Mouse (Mus musculus): ENCODE data around the gene Chmp6.
A peak's percentile ranks its signal among the peaks of the same experiment; 100 is the strongest.

Chmp6 gene

DNA sequence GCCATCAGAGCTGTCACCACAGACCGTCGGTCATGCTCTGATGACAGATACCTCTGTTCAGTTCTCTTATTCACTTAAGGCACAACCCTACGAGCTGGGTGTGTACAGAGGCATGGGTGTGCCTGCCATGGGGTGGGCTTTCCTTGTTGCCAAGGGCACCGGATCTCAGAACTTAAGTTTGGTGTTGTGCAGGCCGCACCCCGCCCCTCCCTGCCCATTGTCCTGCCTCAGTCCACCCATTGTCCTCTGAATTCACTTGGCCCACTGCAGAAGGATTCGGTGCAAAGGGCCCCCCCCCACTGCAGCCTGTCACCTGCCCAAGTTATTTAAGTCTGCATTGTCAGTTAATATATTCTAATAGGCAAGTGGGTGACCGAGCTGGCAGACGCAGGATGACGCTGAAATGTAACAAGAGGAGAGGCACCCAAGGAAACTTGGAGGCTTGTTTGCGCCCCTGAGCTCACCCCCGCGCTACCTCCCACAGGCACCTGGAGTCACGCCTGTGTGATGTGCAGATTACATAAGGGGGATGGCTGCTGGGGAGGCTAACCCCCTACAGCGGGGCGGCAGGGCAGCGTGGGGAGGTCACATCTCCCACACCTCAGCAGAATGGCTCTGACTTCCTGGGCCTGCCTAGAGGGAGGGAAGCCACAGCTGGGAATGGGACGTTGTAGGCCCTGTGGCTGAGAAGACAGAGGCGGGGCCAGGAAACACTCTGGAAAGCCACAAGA lies 24.7 kb downstream of the Chmp6 start:
- DNase-seq, result peak; percentile 87

DNA sequence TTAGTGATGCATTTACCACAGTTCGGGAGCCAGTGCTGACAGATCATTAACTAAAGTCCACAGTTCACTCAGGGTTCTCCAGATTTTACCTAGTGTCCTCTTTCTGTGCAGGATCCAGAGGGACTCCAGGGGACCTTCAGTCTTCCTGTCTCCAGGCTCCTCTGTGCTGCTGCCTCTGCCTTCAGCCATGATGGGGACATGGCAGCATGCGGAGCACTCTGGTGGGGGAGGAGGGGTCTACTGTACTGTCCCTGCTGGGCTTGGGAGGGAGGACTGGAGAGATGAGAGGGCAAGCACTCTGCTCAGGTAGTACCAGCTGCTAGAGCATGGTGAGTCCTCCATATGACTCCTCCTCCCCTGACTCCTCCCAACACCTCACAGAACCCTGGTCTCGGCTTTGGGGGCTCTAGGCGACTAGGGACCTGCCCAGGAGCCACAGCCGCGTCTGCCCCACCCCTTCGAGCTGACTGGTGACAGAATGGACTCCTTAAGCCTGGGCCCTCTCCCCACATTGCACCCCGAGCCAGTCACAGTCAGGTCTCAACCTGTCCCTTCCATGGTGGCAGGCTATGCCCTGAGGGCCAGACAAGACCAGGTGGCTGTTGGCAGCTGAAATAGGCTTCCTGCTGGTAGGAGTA lies 26.0 kb downstream of the Chmp6 start:
- DNase-seq, result peak; percentile 90

DNA sequence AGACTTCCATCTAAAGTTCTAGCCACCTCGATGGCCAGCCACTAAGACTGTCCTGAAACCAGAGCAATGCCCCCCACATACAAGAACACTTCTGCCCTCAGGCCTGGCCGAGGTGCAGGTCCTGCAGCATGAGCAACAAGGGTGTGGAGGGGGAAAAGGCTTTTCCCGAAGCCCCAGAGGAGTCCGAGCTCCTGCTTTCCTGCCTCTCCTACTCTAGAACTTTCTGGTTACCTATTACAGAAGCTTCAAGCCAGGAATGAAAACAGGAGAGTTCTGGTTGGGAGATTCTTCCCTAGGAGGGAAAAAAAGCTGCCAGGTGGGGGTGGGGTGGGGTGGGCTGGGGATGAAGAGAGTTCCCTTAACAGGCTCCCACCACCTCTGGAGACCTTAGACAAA lies 26.5 kb downstream of the Chmp6 start:
- peak; percentile 71 for DNase-seq

DNA sequence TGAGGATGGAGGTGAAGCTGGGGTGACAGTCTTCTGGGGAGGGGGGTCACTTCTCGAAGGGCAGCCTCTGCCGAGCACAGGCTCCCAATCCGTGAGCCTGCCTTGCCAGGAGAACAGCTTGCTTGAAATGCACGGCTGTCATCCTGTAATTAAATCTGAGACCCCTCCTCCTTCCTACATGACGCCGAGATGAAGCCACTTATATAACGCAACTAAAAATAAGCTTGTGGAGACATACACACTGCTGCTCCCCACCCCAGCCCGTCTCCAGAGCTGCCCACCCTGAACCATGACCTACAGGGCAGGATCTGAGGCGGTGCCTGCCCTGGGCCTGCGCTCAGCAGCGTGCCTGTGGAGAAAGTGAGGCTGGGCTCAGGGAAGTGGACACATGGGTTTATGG lies 26.9 kb downstream of the Chmp6 start:
- peak; percentile 54 for DNase-seq

DNA sequence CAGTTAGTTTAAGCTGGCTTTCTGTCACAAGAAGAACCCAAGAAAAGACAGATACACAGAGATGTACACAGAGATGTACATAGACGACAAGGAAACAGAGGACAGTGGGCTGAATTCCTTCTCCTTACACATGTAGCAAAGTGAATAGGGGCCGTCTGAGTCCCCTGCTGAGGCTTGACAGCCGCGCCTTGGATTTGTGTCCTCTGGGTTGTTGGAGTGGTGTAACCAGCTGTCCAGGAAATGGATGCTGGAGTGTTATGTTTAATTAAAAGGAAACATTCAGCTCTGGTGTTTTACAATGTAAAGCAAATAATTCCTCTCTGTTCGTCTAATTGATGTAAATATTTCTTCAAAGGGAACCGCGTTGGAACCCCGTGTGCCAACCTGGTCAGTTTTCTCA lies 28.6 kb downstream of the Chmp6 start:
- DNase-seq, result no peak

DNA sequence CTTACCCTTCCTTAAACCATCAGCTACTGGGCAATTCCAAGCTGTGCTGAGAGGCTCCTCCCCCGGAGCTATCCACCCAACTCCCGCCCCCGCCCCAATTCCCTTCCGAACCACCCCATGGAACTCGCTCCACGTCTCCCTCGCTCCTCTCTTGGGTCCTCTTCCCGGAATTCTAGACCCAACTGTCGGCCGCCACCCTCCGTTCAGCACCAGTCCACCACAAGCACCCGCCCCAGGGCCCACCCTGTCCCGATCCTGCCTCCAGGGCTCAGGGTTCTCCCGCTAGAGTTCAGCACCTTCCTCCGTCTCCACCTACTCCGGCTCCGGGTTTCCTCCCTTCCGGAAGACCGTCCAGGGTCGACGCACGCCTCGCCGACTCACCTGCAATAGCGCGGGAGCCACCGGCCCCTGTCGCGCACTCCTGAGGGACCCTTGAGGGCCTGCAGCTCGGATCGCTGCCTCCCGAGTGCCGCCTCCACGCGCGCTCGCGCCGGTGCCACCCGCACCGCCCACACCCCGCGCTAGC lies 29.0 kb downstream of the Chmp6 start:
- peak; percentile 76 for DNase-seq

DNA sequence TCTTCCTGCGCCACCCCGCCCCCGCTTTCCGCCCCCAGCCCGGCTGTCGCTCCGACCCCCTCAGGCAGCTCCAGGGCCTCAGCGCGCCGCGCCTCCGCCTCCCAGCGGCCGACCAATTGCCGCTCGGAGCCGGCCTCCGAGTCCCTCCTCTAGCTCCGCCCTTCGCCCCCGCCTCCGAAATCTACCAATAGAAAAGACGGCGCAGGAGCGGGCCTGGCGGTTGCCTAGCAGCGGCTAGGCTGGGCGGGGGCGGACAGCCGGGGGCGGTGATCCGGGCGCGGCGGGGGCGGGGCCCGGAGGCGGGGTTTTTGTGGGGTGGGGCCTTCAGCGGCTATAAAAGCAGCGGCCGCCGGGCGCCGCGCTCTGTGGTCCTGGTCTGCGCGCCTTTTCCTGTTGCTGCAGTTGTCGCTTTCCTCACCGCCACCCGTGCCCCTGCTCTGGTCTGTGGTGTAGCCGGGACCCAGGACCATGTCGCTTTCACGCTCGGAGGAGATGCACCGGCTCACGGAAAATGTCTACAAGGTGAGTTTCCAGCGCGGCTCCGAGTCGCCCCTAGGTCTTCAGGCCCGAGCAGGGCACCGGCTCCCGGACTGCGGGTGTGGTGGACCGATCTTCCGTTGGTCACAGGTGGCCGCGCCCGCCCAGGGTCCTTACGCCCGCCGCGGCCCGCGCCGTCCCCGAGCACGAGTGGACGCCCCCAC lies 29.6 kb downstream of the Chmp6 start, which contains the start of gene Baiap2:
TSS of gene Baiap2 (plus strand) at position 37 of the 701 bp plus-strand sequence.
- DNase-seq, result peak; percentile 98

DNA sequence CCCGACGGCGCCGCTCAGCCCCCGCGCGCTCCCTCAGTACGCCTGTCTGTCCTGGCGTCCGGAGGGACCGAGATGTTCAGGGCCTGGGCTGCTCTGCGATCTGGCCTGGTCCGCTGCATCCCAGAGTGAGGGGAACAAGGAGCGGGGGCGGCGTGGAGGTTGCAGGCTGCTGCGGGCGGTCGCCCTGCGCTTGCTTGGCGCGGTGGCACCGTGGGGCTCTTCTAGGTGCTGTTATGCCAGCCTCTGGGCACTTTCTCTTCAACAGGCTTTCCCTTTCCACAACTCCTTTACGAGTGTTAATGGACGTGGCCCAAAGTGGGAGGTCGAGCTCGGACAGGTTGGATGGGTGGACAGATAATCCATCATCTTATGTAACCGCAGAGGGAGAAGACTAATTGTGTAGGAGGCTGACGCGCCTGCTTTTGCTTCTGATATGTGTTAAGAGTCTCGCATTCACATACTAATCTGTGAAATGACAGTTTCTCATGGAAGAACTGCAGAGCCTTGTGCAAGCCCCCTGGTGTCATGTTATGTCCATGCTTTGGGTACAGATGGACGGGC lies 30.3 kb downstream of the Chmp6 start:
- DNase-seq, result peak; percentile 60

DNA sequence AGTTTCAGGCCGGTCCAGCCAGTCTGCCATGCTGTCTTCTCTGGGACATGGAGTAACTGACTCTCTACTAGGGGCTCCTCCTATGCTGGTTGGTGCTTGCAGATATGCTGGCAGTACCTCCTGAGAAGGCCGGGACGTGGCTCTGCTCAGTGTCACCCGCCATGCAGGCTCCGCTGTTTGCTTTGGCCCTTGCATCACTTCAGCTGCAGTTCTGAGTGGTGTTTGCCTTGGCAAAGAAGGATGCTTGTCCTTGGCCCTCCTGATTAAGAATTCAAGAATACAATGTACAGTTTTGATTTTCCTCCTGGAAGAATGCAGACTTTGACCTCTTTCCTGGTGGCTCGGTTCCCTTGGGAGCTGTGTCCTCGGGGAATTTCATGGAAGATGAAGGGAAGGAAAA lies 32.1 kb downstream of the Chmp6 start:
- peak; percentile 66 for DNase-seq

DNA sequence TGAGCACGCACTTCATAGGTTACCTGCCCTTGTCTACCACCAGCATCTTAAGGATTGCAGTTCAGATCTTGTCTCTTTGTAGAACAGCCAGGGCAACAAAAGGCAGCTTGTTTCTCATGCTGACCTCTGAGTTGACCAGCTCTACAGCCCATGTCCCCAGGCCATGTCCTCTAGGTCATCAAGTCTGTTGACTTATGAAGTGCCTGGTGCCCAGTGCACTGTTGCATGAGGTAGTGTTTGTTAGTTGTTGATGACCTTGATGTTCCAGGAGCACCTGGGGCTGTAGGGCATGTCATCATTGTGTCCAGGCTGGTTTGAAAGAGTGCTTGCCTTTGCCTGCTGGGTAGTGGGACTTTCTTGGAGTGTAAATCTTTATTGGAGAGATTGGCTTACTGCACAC lies 34.2 kb downstream of the Chmp6 start:
- DNase-seq, result no peak

DNA sequence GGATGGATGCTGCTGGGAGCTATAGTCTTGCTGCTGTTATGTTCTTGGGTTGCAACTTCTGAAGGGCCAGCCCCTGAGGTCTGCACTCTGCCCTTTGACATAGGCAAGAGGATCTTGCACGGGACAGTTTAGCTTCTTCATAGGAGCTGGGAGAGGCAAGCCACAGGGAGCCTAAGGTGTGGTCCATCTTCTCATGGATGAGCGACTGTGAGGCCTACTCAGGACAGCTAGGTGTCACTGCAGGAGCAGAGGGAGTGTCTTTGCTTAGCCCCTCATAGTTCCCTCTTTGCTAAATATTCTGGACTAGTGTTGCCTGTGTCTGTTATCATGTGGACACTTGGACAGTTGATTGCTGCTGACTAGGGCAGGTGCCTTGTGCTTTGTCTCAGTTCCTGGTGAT lies 34.7 kb downstream of the Chmp6 start:
- no peak for DNase-seq

DNA sequence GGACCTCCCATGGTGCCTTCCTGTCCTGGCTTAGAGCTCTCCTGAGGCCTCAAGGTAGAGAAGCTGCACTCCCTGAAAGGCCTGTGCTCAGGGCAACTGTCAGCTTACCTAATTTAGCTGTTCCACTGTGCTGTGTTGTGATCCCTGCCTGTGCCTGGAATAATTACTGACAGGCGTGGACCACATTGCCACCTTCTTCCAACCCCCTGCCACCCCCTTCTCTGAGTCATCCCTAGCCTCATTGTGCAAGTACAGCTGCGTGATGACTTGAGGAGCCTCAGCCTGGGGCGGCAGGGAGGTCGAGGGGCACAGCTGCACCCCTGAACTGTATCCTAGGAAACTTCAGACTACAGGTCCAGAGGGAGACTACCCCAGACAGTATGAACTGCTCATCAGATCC lies 35.1 kb downstream of the Chmp6 start:
- no peak for DNase-seq

DNA sequence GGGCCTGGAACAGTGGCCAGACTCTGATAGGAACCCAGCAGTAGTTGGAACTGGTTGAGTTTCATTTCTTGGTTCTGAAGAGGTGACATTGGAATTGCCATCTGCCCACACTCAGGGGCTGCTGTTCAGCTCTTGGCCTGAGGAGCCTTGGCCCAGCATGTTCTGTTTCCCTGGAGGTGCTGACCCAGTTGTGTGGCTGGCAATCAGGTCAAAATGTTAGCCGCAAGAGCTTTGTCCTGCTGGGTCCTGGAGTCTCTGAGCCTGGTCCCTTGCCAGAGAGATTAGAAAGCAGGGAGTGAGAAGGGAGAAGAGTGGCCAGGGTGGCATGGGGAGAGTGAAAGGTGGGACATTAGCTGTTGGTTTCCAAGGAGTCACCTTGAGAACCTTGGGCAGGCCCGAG lies 35.6 kb downstream of the Chmp6 start:
- DNase-seq, result no peak

DNA sequence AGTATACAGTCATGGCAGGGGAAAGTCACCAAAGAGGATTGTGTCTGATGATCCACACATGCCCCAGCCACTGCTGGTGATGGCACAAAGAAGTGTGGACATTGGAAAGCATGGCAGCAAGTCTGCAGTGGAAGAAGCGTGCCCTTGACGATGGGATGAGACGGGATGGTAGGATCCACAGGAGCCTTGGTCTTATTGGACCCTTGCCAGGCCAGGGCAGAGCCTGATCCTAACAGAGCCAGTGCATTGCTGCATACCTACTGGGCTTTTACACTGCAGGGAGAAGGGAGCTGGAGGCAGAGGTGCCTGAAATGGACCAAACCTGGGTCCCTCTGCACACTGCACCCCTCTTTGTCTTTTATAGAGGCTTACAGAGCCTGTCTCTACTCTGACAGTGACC lies 37.3 kb downstream of the Chmp6 start:
- DNase-seq, result peak; percentile 29

DNA sequence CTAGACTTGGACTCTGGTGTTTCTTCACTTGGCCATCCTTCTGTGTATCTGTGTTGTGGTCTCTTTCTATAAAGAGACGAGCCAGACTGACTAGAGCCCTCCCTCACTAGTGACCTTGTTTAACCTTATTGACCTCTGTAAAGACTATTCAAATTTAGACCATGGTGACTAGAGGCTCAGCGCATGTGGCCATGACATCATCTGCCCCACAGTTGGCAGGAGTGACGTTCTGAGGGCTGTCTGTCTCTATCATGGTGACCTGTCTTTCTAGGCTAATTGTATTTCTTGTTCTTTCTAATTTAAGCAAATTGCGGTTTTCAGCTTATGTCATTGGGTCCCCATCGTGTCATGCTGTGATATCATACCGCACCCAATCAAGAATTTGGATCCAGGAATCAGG lies 38.1 kb downstream of the Chmp6 start:
- peak; percentile 4 for DNase-seq

DNA sequence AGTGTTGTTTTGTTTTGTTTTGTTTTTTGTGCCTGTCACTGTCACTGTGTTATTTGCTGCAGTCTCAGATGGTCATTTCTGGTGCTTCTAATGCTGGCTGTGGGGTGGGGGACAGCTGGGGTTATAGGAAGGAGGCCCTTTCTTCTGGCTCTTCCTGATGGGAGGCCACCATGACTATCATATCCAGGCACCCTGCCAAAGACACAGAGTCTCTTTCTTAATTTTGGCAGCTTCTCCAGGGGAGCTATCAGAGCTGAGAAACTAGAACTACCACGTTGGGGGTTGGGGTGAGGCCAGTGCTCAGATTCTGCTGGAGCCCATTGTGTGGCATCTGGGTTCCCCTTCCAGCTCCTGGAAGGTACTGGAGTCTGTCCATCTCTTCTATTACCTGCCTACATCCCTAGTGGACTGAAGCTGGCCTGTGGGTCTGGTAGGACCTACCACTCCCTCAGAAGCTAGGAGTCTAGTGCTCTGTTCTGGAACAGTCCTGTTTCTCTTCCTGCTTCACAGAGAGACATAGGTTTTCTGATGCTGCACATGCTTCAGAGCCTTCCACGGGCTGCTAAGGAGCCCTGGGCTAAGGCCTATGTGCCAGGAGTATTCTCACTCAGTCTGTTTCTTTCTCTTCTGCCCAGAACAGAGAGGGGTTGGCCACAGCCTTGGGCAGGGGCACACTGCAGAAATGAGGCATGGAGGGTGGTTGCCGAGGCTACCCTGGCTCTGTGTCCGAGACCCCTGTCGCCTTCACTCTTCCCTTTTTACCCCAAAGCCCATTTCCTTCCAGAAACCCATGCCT lies 39.4 kb downstream of the Chmp6 start:
- DNase-seq, result peak; percentile 76

DNA sequence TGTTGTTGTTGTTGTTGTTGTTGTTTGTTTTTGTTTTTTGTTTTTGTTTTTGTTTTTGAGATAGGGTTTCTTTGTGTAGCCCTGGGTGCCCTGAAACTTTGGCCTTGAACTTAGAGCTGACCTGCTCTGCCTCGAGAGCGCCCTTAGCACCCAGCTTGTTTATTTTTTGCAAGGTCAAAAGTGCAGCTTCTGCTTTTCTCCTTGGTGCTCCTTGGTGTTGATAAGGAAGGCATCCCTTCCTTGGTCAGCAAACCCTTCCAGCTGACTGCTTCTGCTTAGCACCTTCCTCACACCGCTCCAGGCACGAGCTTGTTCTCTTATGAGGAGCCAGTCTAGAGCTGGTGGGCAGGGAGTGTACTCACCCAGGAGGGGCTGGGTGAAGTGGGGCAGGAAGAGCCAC lies 41.0 kb downstream of the Chmp6 start:
- DNase-seq, result peak; percentile 50

DNA sequence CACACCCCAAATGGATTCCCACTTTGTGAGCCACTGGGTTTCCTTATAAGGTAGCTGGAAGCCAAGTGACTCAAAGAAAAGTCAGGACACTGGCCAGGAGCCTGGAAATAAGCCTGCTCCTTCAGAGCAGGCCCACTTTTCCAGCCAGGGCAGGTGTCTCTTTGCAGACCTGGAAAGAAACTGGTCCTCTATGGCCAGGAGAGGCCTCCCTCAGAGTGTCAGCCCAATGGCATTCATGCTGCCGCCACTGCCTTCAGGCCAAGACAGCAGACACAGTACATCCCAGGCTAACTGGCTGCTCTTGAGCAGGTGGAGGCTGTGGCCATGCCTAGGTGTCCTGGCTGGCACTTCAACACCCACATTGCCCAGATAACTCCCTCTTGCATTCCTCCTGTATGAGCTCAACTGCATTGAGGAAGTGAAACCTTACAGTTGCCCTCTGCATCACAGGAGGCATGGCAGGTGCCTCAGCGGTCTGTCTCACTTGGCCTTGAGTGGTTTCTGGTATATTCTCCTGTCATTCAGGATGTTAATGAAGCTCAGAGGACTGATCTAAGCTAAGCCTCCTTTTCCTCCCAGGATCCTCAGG lies 41.6 kb downstream of the Chmp6 start:
- DNase-seq, result no peak

DNA sequence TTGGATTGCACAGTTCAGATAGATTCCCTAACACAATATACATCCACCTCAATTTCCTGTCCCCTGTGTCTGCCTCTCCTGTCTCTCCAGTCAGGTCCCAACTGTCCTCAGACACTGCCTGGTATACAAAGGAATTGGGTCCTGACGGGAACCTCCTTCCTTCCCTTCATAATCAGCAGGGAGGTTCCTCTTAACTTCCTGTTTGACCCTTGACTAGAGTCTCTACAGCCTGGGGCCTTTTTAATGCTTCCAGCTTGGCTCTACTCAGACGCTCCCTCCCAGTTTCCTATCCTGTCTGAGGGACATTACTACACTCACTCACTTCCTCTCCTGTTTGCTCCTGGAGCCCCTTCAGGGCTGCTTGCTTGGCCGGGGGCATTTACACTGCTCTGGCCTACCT lies 42.2 kb downstream of the Chmp6 start:
- DNase-seq, result peak; percentile 43

DNA sequence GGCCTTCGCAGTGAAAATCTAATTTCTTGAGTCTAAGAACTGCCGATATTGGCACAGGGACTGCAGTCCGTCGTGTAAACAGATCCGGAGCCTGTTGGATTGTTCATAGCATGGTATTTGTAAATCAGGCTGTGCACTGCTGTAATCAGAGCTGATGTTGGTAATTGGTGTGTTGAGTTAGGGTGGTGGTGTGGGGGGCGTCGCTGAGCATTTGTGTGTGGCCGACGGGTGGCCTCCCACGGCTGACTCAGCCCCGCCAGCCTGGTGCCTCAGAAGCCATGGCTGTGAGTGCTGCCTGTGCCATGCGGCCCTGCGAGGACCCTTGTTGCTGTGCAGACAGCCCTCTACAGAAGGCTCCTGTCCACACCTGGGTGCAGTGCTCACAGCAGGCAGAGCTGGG lies 43.3 kb downstream of the Chmp6 start:
- no peak for DNase-seq

DNA sequence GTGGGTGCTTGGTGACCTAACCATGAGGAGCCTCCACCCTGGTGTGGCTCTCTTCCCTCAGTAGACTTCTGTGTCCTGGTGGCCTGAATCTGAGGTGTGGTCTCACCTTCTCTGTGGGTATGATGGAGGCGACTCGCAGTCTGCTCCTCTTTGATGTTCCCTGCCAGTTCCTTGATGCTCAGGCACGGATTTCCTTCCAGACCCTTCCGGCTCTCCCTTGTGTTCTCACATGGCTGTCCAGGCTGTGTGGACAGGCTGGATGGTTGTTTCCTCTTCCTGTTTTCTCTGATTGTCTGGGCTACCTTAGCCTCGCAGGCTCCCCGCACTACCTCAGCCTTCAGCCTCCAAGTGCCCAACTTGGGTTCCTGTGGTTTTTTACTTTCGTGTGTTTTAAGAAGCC lies 45.6 kb downstream of the Chmp6 start:
- no peak for DNase-seq

DNA sequence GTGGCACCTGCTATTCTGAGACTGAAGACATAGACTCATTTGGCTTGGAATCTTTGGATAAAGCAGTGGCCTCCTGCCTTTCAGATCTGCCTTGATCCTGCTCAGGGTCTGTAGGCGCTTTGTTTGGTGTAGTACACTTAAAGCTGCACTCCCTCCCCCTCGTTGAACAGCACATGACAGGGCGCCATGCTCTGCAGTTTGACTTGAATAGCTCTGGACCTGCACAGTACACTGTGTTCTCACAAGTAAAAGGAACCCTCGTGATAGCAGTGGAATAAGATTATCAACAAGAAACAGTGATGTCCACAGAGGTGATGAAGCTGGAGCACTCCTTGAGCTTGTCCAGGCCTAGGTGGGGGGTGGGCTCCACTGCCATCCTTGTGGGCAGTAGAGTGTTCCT lies 46.5 kb downstream of the Chmp6 start:
- DNase-seq, result no peak
